Mouse (Mus musculus): ENCODE measurements around the gene Tmem109. TPM values are rescaled to one million over a fixed set of nuclear protein-coding genes. Genes with fewer than 3 reads are reported as not detected.

Tmem109 gene
- polyA plus RNA-seq, 1 experiment from 2014 or later, result 41.9 TPM

DNA sequence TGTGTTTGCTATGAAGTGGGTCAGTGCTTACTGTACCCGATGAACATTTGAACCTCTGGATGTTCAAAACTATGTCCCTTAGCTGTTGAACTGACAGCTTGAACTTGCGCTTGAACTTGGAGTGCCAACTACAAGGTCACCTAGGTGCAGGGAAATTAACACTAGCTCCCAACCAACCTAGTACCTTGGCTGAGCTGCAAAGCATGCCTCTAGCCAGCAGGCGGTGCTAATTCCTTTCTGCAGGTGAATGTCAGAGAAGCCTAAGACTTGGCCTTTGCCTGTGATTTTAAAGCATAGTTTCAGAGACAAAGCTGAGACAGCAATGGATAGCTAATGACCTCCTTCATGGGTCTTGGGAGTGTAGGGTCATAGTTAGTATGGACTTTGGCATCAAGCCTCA lies 26.1 kb upstream of the Tmem109 start:
- Histone ChIP-seq H3K27ac (replicated peaks) (no peak overlapping the region), H3K4me3 (no peak overlapping the region), H3K36me3 (peaks cover 57% of the 10 kb centered on the region), H3K9ac (no peak overlapping the region), H3K4me2 (no peak overlapping the region), H3K4me1 (replicated peaks) (no peaks in the 10 kb centered on the region), H3K27me3 (no peaks in the 10 kb centered on the region), H3K9me3 (no peaks in the 10 kb centered on the region)
- no peak for ATAC-seq (ENCODE audit: low read depth)
- 58% methylated on average over 3 of the region's 3 CpGs for WGBS

DNA sequence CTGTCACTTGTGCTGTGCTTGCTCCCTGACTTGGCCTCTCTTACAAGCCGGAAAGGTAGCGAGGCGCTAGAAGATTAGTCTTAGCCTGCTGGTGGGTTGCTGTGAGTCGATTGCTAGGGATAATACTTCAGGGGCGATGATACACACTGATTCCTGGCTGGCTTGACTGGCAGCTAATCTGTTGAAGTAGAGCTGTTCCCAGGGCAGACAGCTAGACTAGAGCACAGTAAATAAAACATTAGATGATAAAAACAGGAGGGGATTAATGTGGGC lies 23.9 kb upstream of the Tmem109 start:
- no peak for ATAC-seq (ENCODE audit: low read depth)
- Histone ChIP-seq H3K9me3 (no peaks in the 10 kb centered on the region), H3K36me3 (peaks cover 79% of the 10 kb centered on the region), H3K9ac (0 out of 2 replicates have a peak overlapping the region, but pooled peaks have one; percentile 17), H3K4me2 (no peak overlapping the region), H3K4me1 (replicated peaks) (no peaks in the 10 kb centered on the region), H3K4me3 (no peak overlapping the region), H3K27ac (replicated peaks) (peak overlapping the region; percentile 52), H3K27me3 (no peaks in the 10 kb centered on the region)
- WGBS, result 88% methylated on average over 5 of the region's 5 CpGs

DNA sequence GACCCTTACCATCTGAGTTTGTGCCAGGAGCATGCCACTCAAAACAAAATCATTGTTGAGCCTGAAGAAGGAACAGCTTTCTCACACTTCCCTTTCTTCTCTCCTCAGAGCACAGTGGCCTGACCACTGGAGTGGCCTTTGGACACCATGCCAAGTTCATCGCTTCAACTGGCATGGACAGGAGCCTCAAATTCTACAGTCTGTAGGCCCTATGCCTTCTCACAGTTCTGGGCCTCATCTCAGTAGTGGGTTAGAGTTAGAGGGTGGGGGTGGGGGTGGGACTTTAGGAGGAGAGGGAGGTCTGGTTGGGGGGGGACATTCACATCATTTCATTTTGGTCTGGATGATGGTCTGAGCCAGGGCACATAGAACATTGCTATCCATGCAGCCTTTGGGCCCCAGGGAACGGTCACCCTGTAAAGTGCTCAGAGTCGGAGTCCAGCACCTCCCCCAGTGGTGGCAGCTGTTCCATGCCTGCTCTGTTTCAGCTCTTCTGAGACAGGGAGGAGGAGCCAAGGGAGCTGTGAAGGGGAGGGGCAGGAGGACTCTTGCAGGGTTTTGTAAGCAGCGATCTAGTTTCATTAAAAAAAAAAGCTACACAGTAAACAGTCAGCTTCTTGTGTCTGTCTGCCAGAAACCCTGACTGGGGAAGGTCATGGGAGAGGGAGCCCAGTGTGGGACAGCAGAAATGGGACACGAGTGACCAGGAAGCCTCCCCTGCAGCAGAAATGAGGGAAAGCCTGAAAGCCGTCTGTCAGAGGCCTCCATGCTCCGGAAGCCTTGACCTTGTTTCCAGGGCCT lies 23.3 kb upstream of the Tmem109 start:
- Histone ChIP-seq H3K4me3 (no peak overlapping the region), H3K4me1 (replicated peaks) (no peaks in the 10 kb centered on the region), H3K4me2 (no peak overlapping the region), H3K27ac (replicated peaks) (peak overlapping the region; percentile 52), H3K9ac (0 out of 2 replicates have a peak overlapping the region, but pooled peaks have one; percentile 17), H3K27me3 (no peaks in the 10 kb centered on the region), H3K36me3 (peaks cover 85% of the 10 kb centered on the region), H3K9me3 (no peaks in the 10 kb centered on the region)
- no peak for ATAC-seq (ENCODE audit: low read depth)
- WGBS, result 74% methylated on average over 7 of the region's 7 CpGs

DNA sequence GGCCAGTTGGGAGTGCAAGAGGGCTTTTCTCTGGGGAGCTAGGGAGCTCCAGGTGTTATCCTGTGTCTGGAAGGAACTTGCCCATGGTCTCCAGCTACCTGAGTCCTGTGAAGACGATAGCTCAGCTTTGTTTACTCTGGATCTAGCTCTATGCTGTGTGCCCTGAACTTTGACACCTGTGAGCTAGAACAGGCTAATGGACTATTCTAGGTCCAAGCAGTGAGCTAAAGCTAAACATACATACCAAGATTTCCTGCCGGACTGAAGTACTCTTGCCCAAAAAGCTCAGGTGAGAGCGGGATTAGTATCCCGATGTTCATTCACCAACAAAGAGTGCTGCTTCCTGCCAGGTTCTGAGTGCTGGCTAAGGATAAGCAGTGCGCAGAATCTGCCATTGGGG lies 22.7 kb upstream of the Tmem109 start:
- Histone ChIP-seq H3K27me3 (no peaks in the 10 kb centered on the region), H3K27ac (replicated peaks) (no peak overlapping the region), H3K9me3 (no peaks in the 10 kb centered on the region), H3K36me3 (peaks cover 91% of the 10 kb centered on the region), H3K9ac (no peak overlapping the region), H3K4me1 (replicated peaks) (no peaks in the 10 kb centered on the region), H3K4me2 (no peak overlapping the region), H3K4me3 (no peak overlapping the region)
- WGBS, result 96% methylated on average over 5 of the region's 5 CpGs
- no peak for ATAC-seq (ENCODE audit: low read depth)

DNA sequence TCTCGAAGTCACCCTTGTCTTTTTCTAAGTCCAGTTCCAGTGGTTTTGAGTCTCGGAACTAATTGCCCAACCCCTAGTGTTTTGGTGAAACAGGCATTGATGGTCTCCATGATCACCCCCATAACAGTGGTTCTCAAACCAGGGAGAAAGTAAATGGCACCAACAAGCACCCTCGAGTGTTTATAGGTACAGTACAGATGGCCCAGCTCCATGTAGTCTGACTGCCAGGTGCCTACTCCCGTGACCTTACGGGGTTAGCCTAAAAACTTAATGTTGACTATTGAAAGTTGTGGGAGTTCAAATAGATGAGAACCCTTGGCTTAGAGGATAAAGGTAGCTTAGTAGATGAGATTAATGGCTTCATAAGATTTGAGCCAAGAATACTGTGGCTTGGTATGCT lies 19.2 kb upstream of the Tmem109 start:
- no peak for ATAC-seq (ENCODE audit: low read depth)
- H3K9ac ChIP-seq, result no peak overlapping the region
- H3K4me1 ChIP-seq (replicated peaks), result peaks cover 14% of the 10 kb centered on the region
- no peaks in the 10 kb centered on the region for H3K9me3 ChIP-seq
- H3K27ac ChIP-seq (replicated peaks), result no peak overlapping the region
- no peak overlapping the region for H3K4me3 ChIP-seq
- peaks cover 88% of the 10 kb centered on the region for H3K36me3 ChIP-seq
- H3K27me3 ChIP-seq, result no peaks in the 10 kb centered on the region
- 94% methylated on average over 5 of the region's 5 CpGs for WGBS
- H3K4me2 ChIP-seq, result no peak overlapping the region

DNA sequence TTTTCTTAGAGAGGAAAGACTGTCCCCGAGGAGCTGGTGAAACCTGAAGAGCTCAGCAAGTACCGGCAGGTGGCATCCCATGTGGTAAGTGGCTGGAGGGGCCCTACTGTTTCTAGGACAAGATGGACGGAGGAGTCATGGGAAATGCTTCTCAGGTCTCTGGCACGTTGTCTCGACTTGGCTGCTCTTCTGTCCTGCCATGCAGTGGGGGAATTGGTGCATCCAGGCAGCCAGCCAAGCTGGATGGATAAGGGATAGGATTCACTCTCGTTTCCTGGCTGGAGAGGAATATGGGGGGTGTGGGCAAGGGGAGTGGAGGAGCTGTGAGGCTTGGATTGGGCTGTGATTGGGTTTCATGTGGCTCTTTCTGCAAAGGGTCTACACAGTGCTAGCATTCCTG lies 18.5 kb upstream of the Tmem109 start:
- Histone ChIP-seq H3K36me3 (peaks cover 80% of the 10 kb centered on the region), H3K27me3 (no peaks in the 10 kb centered on the region), H3K4me1 (replicated peaks) (peaks cover 19% of the 10 kb centered on the region)

DNA sequence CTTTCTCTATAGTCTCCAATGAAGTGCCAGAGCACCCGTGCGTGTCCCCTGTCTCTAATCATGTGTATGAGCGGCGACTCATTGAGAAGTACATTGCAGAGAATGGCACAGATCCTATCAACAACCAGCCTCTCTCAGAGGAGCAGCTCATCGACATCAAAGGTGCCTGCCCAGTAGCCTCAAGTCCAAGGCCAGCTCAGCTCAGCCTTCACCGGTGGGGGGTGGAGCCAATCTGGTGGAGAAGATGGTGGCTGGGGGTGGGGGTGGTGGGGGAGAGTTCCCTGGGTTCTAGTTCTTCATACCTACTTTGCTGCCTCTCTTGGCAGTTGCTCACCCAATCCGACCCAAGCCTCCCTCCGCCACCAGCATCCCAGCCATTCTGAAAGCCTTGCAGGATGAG lies 15.7 kb upstream of the Tmem109 start:
- peaks cover 23% of the 10 kb centered on the region for H3K4me1 ChIP-seq (replicated peaks)
- H3K9me3 ChIP-seq, result no peaks in the 10 kb centered on the region
- peak overlapping the region; percentile 89; the same call in 1 of the 2 replicates for H3K4me2 ChIP-seq
- H3K4me3 ChIP-seq, result no peak overlapping the region
- WGBS, result 89% methylated on average over 8 of the region's 8 CpGs
- peaks cover 52% of the 10 kb centered on the region for H3K36me3 ChIP-seq
- no peak overlapping the region for H3K27ac ChIP-seq (replicated peaks)
- no peak for ATAC-seq (ENCODE audit: low read depth)
- no peaks in the 10 kb centered on the region for H3K27me3 ChIP-seq
- peak overlapping the region; percentile 85; the same call in 1 of the 2 replicates for H3K9ac ChIP-seq

More for the DNA sequence above, 18.5 kb upstream of the Tmem109 start:
- Histone ChIP-seq H3K4me2 (no peak overlapping the region), H3K4me3 (no peak overlapping the region), H3K9ac (no peak overlapping the region), H3K9me3 (no peaks in the 10 kb centered on the region), H3K27ac (replicated peaks) (no peak overlapping the region)
- no peak for ATAC-seq (ENCODE audit: low read depth)
- 81% methylated on average over 6 of the region's 6 CpGs for WGBS

DNA sequence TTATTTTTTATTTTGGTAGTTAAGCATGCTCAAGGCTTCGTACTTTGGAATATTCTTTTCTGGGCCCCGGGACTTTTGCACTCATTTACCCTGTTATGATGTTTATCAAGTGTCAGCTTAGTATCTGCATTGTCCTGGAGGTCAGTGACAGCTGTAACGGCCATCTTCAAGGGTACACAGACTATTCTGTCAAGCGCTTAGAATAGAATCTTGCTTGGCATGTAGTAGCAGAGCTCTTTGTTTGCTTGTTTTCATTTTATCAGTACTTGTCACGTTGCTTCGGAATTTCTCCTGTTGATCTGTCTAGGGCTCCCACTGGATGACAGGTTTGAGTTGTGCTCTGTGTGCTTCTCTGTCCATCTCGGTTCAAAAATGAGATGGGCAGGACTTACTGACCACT lies 15.0 kb upstream of the Tmem109 start:
- H3K27ac ChIP-seq (replicated peaks), result no peak overlapping the region
- peak overlapping the region; percentile 85 for H3K9ac ChIP-seq
- no peaks in the 10 kb centered on the region for H3K9me3 ChIP-seq
- WGBS, result 88% methylated on average over 7 of the region's 7 CpGs
- H3K36me3 ChIP-seq, result peaks cover 46% of the 10 kb centered on the region
- H3K27me3 ChIP-seq, result no peaks in the 10 kb centered on the region
- ATAC-seq (ENCODE audit: low read depth), result no peak
- H3K4me1 ChIP-seq (replicated peaks), result peaks cover 23% of the 10 kb centered on the region
- H3K4me2 ChIP-seq, result peak overlapping the region; percentile 89
- peak overlapping the region; percentile 85 for H3K4me3 ChIP-seq

DNA sequence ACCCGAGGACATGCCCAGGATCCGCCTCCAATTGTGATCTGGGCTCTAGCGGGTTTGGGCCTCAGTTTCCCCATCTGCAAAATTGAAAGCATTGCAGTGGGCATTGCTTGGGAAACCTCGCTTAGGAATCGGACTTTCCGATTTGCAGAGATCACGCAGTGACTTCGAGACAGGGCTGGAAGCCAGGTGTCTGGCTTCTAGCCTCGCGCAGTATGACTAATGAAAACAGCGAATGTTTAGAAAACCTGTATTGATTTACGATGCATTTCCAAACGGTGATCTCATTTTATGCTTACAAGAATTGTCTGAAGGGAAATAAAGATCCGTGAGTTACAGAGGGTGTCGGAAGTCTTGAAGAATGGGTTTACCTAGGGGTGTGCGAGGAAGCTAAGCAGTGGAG lies 13.9 kb upstream of the Tmem109 start:
- H3K36me3 ChIP-seq, result peaks cover 34% of the 10 kb centered on the region
- ATAC-seq (ENCODE audit: low read depth), result peak; percentile 11; the same call in 1 of the 2 replicates
- peak overlapping the region; percentile 85 for H3K4me3 ChIP-seq
- H3K9ac ChIP-seq, result peak overlapping the region; percentile 85
- 1% methylated on average over 16 of the region's 16 CpGs for WGBS
- no peaks in the 10 kb centered on the region for H3K9me3 ChIP-seq
- H3K4me2 ChIP-seq, result peak overlapping the region; percentile 89
- peak overlapping the region; percentile 92 for H3K27ac ChIP-seq (replicated peaks)
- peaks cover 23% of the 10 kb centered on the region for H3K4me1 ChIP-seq (replicated peaks)
- H3K27me3 ChIP-seq, result no peaks in the 10 kb centered on the region

DNA sequence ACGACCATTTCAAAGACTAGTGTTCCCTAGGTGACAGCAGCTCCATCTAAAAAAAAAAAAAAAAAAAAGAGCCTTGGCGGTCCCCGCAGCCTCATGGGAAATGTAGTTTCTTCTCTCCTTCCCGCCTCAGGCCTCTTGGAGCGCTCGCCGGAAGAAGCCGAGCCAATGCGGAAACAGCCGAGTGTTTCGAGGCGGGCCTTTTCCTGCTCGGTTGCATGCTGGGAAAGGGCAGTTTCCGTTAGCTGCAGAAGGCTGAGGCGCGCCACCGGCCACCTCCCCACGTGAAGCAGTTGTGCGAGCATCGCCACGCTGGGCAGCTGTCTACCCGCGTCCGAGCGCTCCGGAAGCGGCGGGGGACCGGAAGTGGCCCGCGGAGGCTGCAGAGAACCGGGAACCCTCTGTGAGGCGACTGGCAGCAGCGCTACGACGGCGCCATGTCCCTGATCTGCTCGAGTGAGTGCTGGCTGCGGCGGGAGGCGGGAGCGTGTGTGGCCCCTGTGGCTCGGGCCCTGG lies 13.3 kb upstream of the Tmem109 start, which contains the start of gene Prpf19:
Gene Prpf19, plus strand, starts transcription at position 216 of the 513 bp plus-strand sequence.
- H3K4me3 ChIP-seq, result peak within 1 kb of the TSS; percentile 85
- under 1% methylated on average over 43 of the region's 43 CpGs for WGBS
- H3K9ac ChIP-seq, result peak within 1 kb of the TSS; percentile 85
- H3K36me3 ChIP-seq, result peaks cover 28% of the 10 kb centered on the region
- H3K4me2 ChIP-seq, result peak within 1 kb of the TSS; percentile 89
- H3K27me3 ChIP-seq, result no peaks in the 10 kb centered on the region
- H3K27ac ChIP-seq (replicated peaks), result peak within 1 kb of the TSS; percentile 92
- peaks cover 23% of the 10 kb centered on the region for H3K4me1 ChIP-seq (replicated peaks)
- ATAC-seq (ENCODE audit: low read depth), result peak; percentile 97
- H3K9me3 ChIP-seq, result no peaks in the 10 kb centered on the region

DNA sequence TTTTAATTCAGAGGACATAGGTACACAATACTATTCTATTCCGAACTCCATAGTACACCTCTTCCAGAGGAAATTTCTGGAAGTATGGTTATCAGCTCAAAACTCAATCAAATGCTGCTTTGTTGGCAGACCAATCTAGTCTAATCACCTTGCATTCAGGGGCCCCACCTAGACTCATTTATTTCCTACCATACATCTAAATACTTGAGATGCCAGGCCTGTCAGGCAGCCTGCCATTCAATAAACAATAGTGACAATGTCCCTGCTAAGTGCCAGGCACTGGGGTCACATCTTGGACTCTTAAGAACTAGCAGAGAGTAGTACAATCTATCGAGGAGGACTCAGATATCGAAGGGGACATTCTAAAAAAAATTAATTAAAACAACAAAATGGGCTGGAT lies 10.4 kb upstream of the Tmem109 start:
- Histone ChIP-seq H3K36me3 (no peaks in the 10 kb centered on the region), H3K4me1 (replicated peaks) (peaks cover 21% of the 10 kb centered on the region), H3K4me3 (no peak overlapping the region), H3K9me3 (no peaks in the 10 kb centered on the region), H3K27me3 (no peaks in the 10 kb centered on the region), H3K27ac (replicated peaks) (no peak overlapping the region), H3K4me2 (no peak overlapping the region), H3K9ac (no peak overlapping the region)
- no peak for ATAC-seq (ENCODE audit: low read depth)
- 89% methylated on average over 3 of the region's 3 CpGs for WGBS

DNA sequence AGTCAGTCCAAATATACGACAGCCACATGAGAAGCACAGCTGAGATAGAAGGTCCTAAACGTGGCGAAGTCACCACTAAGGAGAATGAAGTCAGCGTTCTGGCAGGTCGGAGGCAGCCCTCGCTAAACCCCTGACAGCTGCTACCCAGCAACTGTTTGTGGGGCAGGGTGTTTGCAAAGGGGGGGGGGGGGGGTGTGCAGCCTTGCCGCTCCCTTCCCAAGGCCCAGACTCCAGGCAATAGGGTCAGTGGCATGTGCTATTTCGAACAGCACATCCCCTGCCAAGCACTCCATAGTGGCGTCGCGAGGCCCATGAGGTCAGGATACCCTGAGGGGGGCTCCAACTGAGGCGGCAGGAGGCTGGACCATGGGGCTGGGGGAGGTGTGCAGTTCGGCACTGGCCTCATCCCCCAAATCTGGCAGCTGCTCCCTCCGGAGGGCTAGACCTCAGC lies 801 bp downstream of the Tmem109 start:
- peak overlapping the region; percentile 68 for H3K4me3 ChIP-seq
- no peaks in the 10 kb centered on the region for H3K9me3 ChIP-seq
- ATAC-seq (ENCODE audit: low read depth), result no peak; the same call in none of the 2 replicates
- 0% methylated on average over 13 of the region's 14 CpGs for WGBS
- H3K4me1 ChIP-seq (replicated peaks), result peaks cover 24% of the 10 kb centered on the region
- peaks cover 7% of the 10 kb centered on the region; the same call in 1 of the 2 replicates for H3K36me3 ChIP-seq
- H3K27ac ChIP-seq (replicated peaks), result peak overlapping the region; percentile 98
- no peaks in the 10 kb centered on the region for H3K27me3 ChIP-seq
- H3K4me2 ChIP-seq, result peak overlapping the region; percentile 93
- H3K9ac ChIP-seq, result peak overlapping the region; percentile 82
